Mouse (Mus musculus): ENCODE results near the gene E030018B13Rik.

- TF ChIP-seq EP300 (IDR thresholded peaks at IDR 0.05; ENCODE audit: low read depth), result no peak
- no peak for TF ChIP-seq CTCF (IDR thresholded peaks at IDR 0.05; ENCODE audit: low read depth)
These were observed 28.0 kb upstream of the E030018B13Rik start for GRCm38 (mm10) chr7:63888674-63889073.

Data from liver, embryonic 14.5 days (tissue).